Mouse (Mus musculus): ENCODE data around the gene Sh3bgr. TPM values are rescaled to one million over a fixed set of nuclear protein-coding genes. Genes with fewer than 3 reads are reported as not detected.
A peak's percentile ranks its signal among the peaks of the same experiment; 100 is the strongest.

Gene Sh3bgr
- total and polyA plus RNA-seq, 3 experiments, result 0.38 to 0.70 TPM; not detected in 1

DNA sequence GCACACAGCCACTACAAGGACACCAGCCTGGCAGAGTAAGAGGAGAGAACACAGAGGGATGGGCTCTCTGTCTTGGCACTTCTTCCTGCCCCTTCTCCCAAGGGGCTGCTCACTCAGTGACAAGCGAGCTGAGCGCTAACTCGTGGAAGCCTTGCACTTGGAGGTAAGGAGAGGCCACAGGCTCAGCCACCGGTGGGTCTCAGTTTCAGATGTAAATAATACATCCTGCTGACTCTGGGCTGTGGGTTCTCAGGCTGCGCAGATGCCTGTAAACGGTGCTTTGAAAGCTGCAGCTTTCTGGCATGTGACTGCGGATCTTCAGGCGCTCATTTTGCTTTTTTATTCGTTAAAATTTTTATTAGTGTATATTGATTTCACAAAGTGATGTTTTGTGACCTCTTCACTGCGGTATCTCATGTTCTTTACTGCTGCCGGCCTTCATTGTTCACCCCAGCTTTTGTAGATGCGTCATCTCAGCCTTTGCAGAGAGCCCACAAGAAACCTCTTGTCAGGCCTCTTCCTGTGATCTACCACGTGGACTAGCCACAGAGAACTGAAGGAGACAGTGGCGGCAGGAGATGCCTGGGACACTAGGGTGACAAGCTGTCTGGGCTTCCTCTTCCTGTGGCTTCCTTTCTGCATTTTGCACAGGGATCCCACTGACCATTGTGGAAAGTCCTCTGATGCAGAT lies 72.8 kb downstream of the Sh3bgr start (continued):
- no peak for TF ChIP-seq TBP (conservative IDR thresholded peaks at IDR 0.05; ENCODE audit: low read depth, low read length)
- no peak for TF ChIP-seq UBTF (IDR thresholded peaks at IDR 0.05; ENCODE audit: low read depth, low read length)
- no peak for TF ChIP-seq CHD1 (IDR thresholded peaks at IDR 0.05; ENCODE audit: low read depth, low read length)
- TF ChIP-seq POLR2A (IDR thresholded peaks at IDR 0.05; ENCODE audit: low read depth, low read length), result no peak
- no peak for TF ChIP-seq ZNF384 (IDR thresholded peaks at IDR 0.05; ENCODE audit: low read depth, low read length)
- TF ChIP-seq MAX (IDR thresholded peaks at IDR 0.05; ENCODE audit: low read length), result peak; percentile 75
- TF ChIP-seq GABPA (IDR thresholded peaks at IDR 0.05; ENCODE audit: insufficient replicate concordance, low read depth, low read length), result no peak
- TF ChIP-seq E2F4 (IDR thresholded peaks at IDR 0.05; ENCODE audit: insufficient replicate concordance, low read depth, low read length), result no peak

DNA sequence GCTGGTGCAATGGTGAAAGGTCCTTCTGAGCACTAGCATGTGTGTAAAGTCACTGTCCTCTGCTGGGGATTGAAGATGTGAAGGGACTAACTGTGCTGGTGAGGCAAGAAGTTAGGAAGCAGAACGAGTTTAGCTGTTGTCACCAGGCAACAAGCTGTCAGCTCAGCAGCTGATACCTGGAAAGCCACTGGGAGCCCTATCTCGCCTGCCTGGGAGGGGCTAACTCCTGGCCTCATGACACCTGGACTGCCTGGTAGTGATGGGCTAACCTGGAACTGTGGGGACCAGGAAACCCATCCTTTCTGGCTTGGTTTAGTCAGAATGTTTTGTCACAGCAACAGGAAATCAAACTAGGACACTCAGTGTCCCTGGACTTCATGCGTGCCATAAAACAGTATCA lies 76.3 kb downstream of the Sh3bgr start:
- Histone ChIP-seq H3K27me3 (replicated peaks) (no peaks in the 10 kb centered on the region), H3K9me3 (replicated peaks; ENCODE audit: low read length) (peaks cover 4% of the 10 kb centered on the region), H3K27ac (ENCODE audit: insufficient read depth, low read depth) (no peak overlapping the region), H3K4me3 (replicated peaks in 1 of 3; ENCODE audit: low read depth in 2 of 3, low read length in 2 of 3, poor library complexity in 1 of 3) (no peak overlapping the region), H3K36me3 (replicated peaks in 1 of 2; ENCODE audit: control insufficient read depth in 1 of 2, insufficient read depth in 1 of 2, low read length in 1 of 2) (no peaks in the 10 kb centered on the region), H3K4me2 (ENCODE audit: insufficient read depth, low read depth, poor library complexity, severe bottlenecking) (no peak overlapping the region), H3K4me1 (ENCODE audit: control insufficient read depth in 1 of 2, insufficient read depth in 2 of 2) (peaks cover 6 to 40% of the 10 kb centered on the region in 2 experiments; a peak in 3 of 4 replicates), H3K79me2 (replicated peaks; ENCODE audit: control insufficient read depth, extremely low read depth, insufficient read depth, poor library complexity, severe bottlenecking) (no peaks in the 10 kb centered on the region), H3K9ac (ENCODE audit: insufficient read depth, low read depth) (no peak overlapping the region)
- no peak for DNase-seq (ENCODE audit: extremely low read depth)
- in situ Hi-C loops (cut with MboI; ENCODE audit: low pct_ligation_motif_present, low pct_unique_long_range_greater_than_20kb, low sequenced_read_pairs), result no loop called here
- TF ChIP-seq UBTF (IDR thresholded peaks at IDR 0.05; ENCODE audit: low read depth, low read length) (no peak), MAZ (IDR thresholded peaks at IDR 0.05; ENCODE audit: low read depth, low read length) (no peak), KAT2A (IDR thresholded peaks at IDR 0.05; ENCODE audit: insufficient replicate concordance, low read length) (no peak), CTCF (conservative IDR thresholded peaks at IDR 0.05 in 1 of 2, IDR thresholded peaks at IDR 0.05 in 1 of 2; ENCODE audit: low read depth in 2 of 2, low read length in 2 of 2) (no peak), PAX5 (IDR thresholded peaks at IDR 0.05; ENCODE audit: low read length) (no peak), ETS1 (conservative IDR thresholded peaks at IDR 0.05; ENCODE audit: low read depth, low read length) (no peak), IRF4 (IDR thresholded peaks at IDR 0.05; ENCODE audit: low read depth, low read length) (no peak), MAFK (IDR thresholded peaks at IDR 0.05; ENCODE audit: insufficient replicate concordance, low read length) (no peak), GABPA (IDR thresholded peaks at IDR 0.05; ENCODE audit: insufficient replicate concordance, low read depth, low read length) (no peak), SIN3A (IDR thresholded peaks at IDR 0.05; ENCODE audit: low read length) (no peak), NELFE (IDR thresholded peaks at IDR 0.05; ENCODE audit: low read depth, low read length) (no peak), ZKSCAN1 (IDR thresholded peaks at IDR 0.05; ENCODE audit: borderline replicate concordance, low read depth, low read length) (no peak), TCF12 (IDR thresholded peaks at IDR 0.05; ENCODE audit: low read depth, low read length) (no peak), CHD2 (IDR thresholded peaks at IDR 0.05; ENCODE audit: low read length) (no peak), JUND (conservative IDR thresholded peaks at IDR 0.05; ENCODE audit: low read depth, low read length) (no peak), CHD1 (IDR thresholded peaks at IDR 0.05; ENCODE audit: low read depth, low read length) (no peak), MAX (IDR thresholded peaks at IDR 0.05; ENCODE audit: low read length) (no peak), MYC (IDR thresholded peaks at IDR 0.05; ENCODE audit: low read depth, low read length) (no peak), NRF1 (IDR thresholded peaks at IDR 0.05; ENCODE audit: low read depth, low read length) (no peak), RCOR1 (conservative IDR thresholded peaks at IDR 0.05; ENCODE audit: low read depth, low read length) (no peak)
- dilution Hi-C loops (cut with MboI; ENCODE audit: extremely low pct_ligation_motif_present, extremely low pct_unique_long_range_greater_than_20kb, low sequenced_read_pairs), result no loop called here

Other genes with a start within 250 kb of the Sh3bgr start
- 134 and 146 TPM in 2 replicates for gene Psmg1, start 209.5 kb upstream of the Sh3bgr start, total RNA-seq (2012; rRNA removed)
- gene Psmg1, start 209.5 kb upstream of the Sh3bgr start, total RNA-seq (2014; rRNA removed), result 250 and 256 TPM in 2 replicates
- gene Psmg1, start 209.5 kb upstream of the Sh3bgr start, polyA plus RNA-seq (2012; ENCODE audit: insufficient read length, low read depth), result 198 and 220 TPM in 2 replicates
- gene Brwd1, start 117.9 kb upstream of the Sh3bgr start, total RNA-seq (2012; rRNA removed), result 7.1 and 8.1 TPM in 2 replicates
- 4.3 and 4.4 TPM in 2 replicates for gene Brwd1, start 117.9 kb upstream of the Sh3bgr start, total RNA-seq (2014; rRNA removed)
- 3.4 and 4.4 TPM in 2 replicates for gene Brwd1, start 117.9 kb upstream of the Sh3bgr start, polyA plus RNA-seq (2012; ENCODE audit: insufficient read length, low read depth)
- gene Hmgn1, start 72.7 kb upstream of the Sh3bgr start, total RNA-seq (2012; rRNA removed), result 243 and 304 TPM in 2 replicates
- gene Hmgn1, start 72.7 kb upstream of the Sh3bgr start, total RNA-seq (2014; rRNA removed), result 394 and 426 TPM in 2 replicates
- gene Hmgn1, start 72.7 kb upstream of the Sh3bgr start, polyA plus RNA-seq (2012; ENCODE audit: insufficient read length, low read depth), result 745 and 979 TPM in 2 replicates
- 34.5 and 40.3 TPM in 2 replicates for gene Wrb, start 55.0 kb upstream of the Sh3bgr start, total RNA-seq (2012; rRNA removed)
- gene Wrb, start 55.0 kb upstream of the Sh3bgr start, total RNA-seq (2014; rRNA removed), result 58.8 and 59.7 TPM in 2 replicates
- gene Wrb, start 55.0 kb upstream of the Sh3bgr start, polyA plus RNA-seq (2012; ENCODE audit: insufficient read length, low read depth), result 45.2 and 51.3 TPM in 2 replicates
- 0.04 TPM in 1 of 2 replicates, not detected in the other for gene Lca5l, start 8.2 kb upstream of the Sh3bgr start, total RNA-seq (2012; rRNA removed)
- gene Lca5l, start 8.2 kb upstream of the Sh3bgr start, total RNA-seq (2014; rRNA removed), result not detected in 2 replicates
- gene Lca5l, start 8.2 kb upstream of the Sh3bgr start, polyA plus RNA-seq (2012; ENCODE audit: insufficient read length, low read depth), result 0.33 and 0.37 TPM in 2 replicates
- 0.04 and 0.13 TPM in 2 replicates for gene B3galt5, start 35.4 kb downstream of the Sh3bgr start, total RNA-seq (2012; rRNA removed)
- gene B3galt5, start 35.4 kb downstream of the Sh3bgr start, total RNA-seq (2014; rRNA removed), result 0.23 and 0.26 TPM in 2 replicates
- gene B3galt5, start 35.4 kb downstream of the Sh3bgr start, polyA plus RNA-seq (2012; ENCODE audit: insufficient read length, low read depth), result 0.57 and 0.87 TPM in 2 replicates
- gene Itgb2l, start 243.2 kb downstream of the Sh3bgr start, total RNA-seq (2012; rRNA removed), result 0.08 TPM in 1 of 2 replicates, not detected in the other
- 0.08 and 0.20 TPM in 2 replicates for gene Itgb2l, start 243.2 kb downstream of the Sh3bgr start, total RNA-seq (2014; rRNA removed)
- gene Itgb2l, start 243.2 kb downstream of the Sh3bgr start, polyA plus RNA-seq (2012; ENCODE audit: insufficient read length, low read depth), result 0.27 and 0.37 TPM in 2 replicates

Measured in CH12.LX (cell line).